Mouse (Mus musculus) ES-Bruce4 (cell line): Measurements from ENCODE around the gene Dexi. TPM values are rescaled to one million over a fixed set of nuclear protein-coding genes. Genes with fewer than 3 reads are reported as not detected.

ENCODE experiments used
- H3K27ac ChIP-seq: 2 replicates; pipeline ENCODE4 v1.5.1; 2012; ENCODE audit warnings: low read length, inconsistent platforms; ENCODE audit not compliant: insufficient read depth
- H3K27me3 ChIP-seq: 2 replicates; pipeline ENCODE4 v1.6.1; 2012; ENCODE audit warnings: mild to moderate bottlenecking, low read length, inconsistent platforms; ENCODE audit not compliant: control insufficient read depth, poor library complexity, insufficient read depth, severe bottlenecking
- H3K36me3 ChIP-seq: 2 replicates; pipeline ENCODE4 v1.6.1; 2012; ENCODE audit warnings: inconsistent platforms, mild to moderate bottlenecking, low read length, moderate library complexity; ENCODE audit not compliant: control insufficient read depth, poor library complexity, insufficient read depth, severe bottlenecking
- H3K4me1 ChIP-seq: one replicate; pipeline ENCODE4 v1.8.1; 2011; ENCODE audit warnings: low read length; ENCODE audit not compliant: control insufficient read depth, insufficient read depth
- H3K4me3 ChIP-seq: 2 replicates; pipeline ENCODE4 v1.5.1; 2011; ENCODE audit warnings: low read depth, mild to moderate bottlenecking, low read length
- H3K9ac ChIP-seq: 2 replicates; pipeline ENCODE4 v1.6.1; 2012; ENCODE audit warnings: low read depth, mild to moderate bottlenecking, inconsistent platforms; ENCODE audit not compliant: poor library complexity, severe bottlenecking
- H3K9me3 ChIP-seq: replicated peaks from 2 replicates; pipeline ENCODE4 v1.6.1; 2012; ENCODE audit warnings: mild to moderate bottlenecking, low read length, inconsistent platforms; ENCODE audit not compliant: control insufficient read depth, poor library complexity, insufficient read depth, severe bottlenecking
- CTCF ChIP-seq: IDR thresholded peaks from one replicate; pipeline ENCODE4 v1.8.1; 2011; ENCODE audit warnings: low read depth, low read length
- EP300 ChIP-seq: IDR thresholded peaks from 2 replicates; pipeline ENCODE4 v1.6.1; 2011; ENCODE audit warnings: low read depth, low read length; ENCODE audit not compliant: insufficient read depth
- POLR2A ChIP-seq: IDR thresholded peaks from one replicate; pipeline ENCODE4 v1.8.1; 2011; ENCODE audit warnings: low read length; ENCODE audit not compliant: insufficient read depth
- polyA plus RNA-seq: library from polyadenylated mRNA; stranded (reverse); fragments of >200 nt; gene quantifications from 2 replicates; pipeline ENCODE4 v1.2.4, GENCODE M21; 2011; ENCODE audit warnings: low read depth; ENCODE audit not compliant: missing spikeins, insufficient read depth, insufficient read length

The Dexi gene
- polyA plus RNA-seq, 1 experiment = 7.0 TPM

DNA sequence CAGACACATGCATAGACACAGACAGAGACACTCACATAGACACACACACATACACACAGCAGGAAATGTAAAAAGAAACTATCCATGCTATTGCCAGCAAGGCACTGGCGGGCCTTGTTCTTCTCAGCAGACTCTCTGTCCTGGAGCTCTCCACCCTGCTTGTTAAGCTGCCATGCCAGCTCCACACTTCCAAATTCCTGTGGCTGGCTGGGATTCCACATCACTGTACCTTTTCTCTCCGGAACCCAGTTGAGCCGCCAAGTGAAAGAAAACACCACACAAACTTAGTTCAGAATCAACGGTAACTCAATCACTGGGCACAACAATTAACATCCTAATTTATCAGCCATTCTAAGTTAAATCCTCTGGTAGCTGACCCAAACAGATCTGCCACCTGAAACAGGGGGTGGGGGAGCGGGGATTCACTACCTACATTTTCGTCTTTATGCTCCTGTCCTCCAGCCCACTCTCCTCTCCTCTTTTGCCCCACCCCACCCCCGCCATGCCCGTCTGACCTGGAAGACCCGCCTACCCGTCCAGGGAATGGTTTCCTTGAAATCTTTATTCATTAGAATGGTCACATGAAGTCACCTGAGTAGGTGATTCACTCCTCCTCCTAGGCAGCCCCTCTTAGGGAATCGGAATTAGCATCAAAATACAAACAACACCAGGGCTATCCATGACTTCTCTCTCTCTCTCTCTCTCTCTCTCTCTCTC, 75.3 kb downstream of the Dexi start:
- peak overlapping the region; percentile 63 for H3K4me3 ChIP-seq
- H3K36me3 ChIP-seq = no peaks in the 10 kb centered on the region
- H3K9ac ChIP-seq = peak overlapping the region; percentile 39
- H3K4me1 ChIP-seq = peaks cover 6% of the 10 kb centered on the region
- no peaks in the 10 kb centered on the region for H3K27me3 ChIP-seq
- peak overlapping the region; percentile 88 for H3K27ac ChIP-seq
- TF ChIP-seq EP300 (peak; percentile 77), POLR2A (no peak)
- no peaks in the 10 kb centered on the region for H3K9me3 ChIP-seq

DNA sequence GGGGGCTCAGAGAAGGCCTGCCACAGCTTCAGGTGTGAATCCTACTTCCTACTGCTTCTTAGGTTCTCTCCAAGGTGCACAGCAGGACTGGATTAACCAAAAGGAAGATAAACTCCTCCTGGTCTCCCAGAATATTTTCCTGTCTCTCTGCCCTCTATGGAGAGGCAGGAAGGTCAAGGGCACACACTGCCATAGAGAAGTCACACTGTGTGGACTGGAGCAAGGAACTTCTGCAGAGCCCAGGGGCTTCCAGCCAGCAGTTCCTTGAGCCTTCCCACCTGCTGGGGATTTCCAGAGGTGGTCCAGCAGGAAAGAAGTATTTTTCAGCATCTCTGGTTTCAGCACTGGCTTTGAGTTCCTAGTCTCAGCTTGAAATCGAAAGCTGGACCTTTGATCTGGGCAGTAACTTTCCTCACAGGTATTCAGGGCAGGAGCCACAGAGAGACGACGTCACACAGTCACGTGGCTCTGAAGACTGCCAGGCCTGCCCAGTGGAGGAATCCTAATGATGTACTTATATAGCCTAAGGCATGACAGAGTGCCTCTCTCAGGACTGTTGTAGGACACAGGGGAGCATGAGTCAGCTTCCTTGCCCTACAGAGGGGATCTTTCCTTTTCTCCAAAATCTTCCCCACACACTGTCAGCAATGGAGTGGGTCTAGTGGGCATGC, 77.7 kb downstream of the Dexi start:
- Histone ChIP-seq H3K9me3 (no peaks in the 10 kb centered on the region), H3K27ac (no peak overlapping the region), H3K27me3 (no peaks in the 10 kb centered on the region), H3K4me3 (no peak overlapping the region), H3K9ac (no peak overlapping the region), H3K36me3 (no peaks in the 10 kb centered on the region), H3K4me1 (peaks cover 6% of the 10 kb centered on the region)
- TF ChIP-seq EP300 (0 out of 2 replicates have a peak, but pooled peaks have one; percentile 3), POLR2A (no peak), CTCF (no peak)

GRCm38 (mm10) chr16:10461178-10461577, 81.7 kb downstream of the Dexi start:
- Histone ChIP-seq H3K27ac (no peak overlapping the region), H3K9me3 (no peaks in the 10 kb centered on the region), H3K9ac (no peak overlapping the region), H3K4me1 (peaks cover 6% of the 10 kb centered on the region), H3K36me3 (no peaks in the 10 kb centered on the region), H3K4me3 (no peak overlapping the region), H3K27me3 (no peaks in the 10 kb centered on the region)
- TF ChIP-seq POLR2A (no peak), EP300 (no peak), CTCF (no peak)

DNA sequence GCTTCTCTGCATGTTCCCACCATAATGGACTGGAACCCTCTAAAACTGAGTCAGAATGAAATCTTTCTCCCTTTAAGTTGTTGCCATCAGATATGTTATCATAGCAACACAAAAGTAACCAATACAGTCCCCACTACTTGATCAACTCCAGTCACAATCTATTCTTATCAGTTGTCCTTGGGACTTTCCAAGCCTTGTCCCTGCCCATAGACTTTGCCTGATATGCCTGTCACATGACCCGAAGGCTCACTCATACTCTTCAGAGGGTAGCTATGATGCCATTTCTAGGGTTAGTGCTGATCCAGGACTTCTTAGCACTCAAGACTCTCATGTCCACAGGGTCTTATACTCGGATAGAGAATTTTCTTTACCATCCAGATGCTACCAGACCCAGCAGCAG, 82.7 kb downstream of the Dexi start:
- Histone ChIP-seq H3K36me3 (no peaks in the 10 kb centered on the region), H3K27ac (no peak overlapping the region), H3K27me3 (no peaks in the 10 kb centered on the region), H3K4me1 (peaks cover 6% of the 10 kb centered on the region), H3K9ac (no peak overlapping the region), H3K4me3 (no peak overlapping the region), H3K9me3 (no peaks in the 10 kb centered on the region)
- no peak for TF ChIP-seq POLR2A
- no peak for TF ChIP-seq CTCF
- TF ChIP-seq EP300 = no peak

GRCm38 (mm10) chr16:10454583-10454974, 88.3 kb downstream of the Dexi start:
- Histone ChIP-seq H3K9ac (no peak overlapping the region), H3K27ac (no peak overlapping the region)

GRCm38 (mm10) chr16:10453872-10454582, 88.8 kb downstream of the Dexi start:
- no peaks in the 10 kb centered on the region for H3K9me3 ChIP-seq
- no peaks in the 10 kb centered on the region for H3K4me1 ChIP-seq
- TF ChIP-seq POLR2A = no peak
- TF ChIP-seq CTCF = no peak
- no peak for TF ChIP-seq EP300
- H3K27ac ChIP-seq = no peak overlapping the region
- no peak overlapping the region for H3K9ac ChIP-seq
- no peak overlapping the region for H3K4me3 ChIP-seq
- no peaks in the 10 kb centered on the region for H3K27me3 ChIP-seq
- no peaks in the 10 kb centered on the region for H3K36me3 ChIP-seq

More at GRCm38 (mm10) chr16:10454583-10454974, 88.3 kb downstream of the Dexi start:
- TF ChIP-seq CTCF (no peak), EP300 (no peak), POLR2A (no peak)
- Histone ChIP-seq H3K9me3 (no peaks in the 10 kb centered on the region), H3K36me3 (no peaks in the 10 kb centered on the region), H3K4me1 (no peaks in the 10 kb centered on the region), H3K27me3 (no peaks in the 10 kb centered on the region), H3K4me3 (no peak overlapping the region)

Other genes starting within 250 kb of the Dexi start
- 22.3 and 22.7 TPM in 2 replicates for gene Emp2, start 229.1 kb downstream of the Dexi start, polyA plus RNA-seq
- gene Tekt5, start 147.6 kb downstream of the Dexi start, polyA plus RNA-seq = 0.55 TPM in 1 of 2 replicates, not detected in the other
- gene Nubp1, start 131.1 kb downstream of the Dexi start, polyA plus RNA-seq = 25.7 and 34.4 TPM in 2 replicates
- gene Tvp23a, start 95.7 kb downstream of the Dexi start, polyA plus RNA-seq = 1.8 and 2.1 TPM in 2 replicates
- not detected in 2 replicates for gene Ciita, start 63.0 kb downstream of the Dexi start, polyA plus RNA-seq
- 9.1 and 9.5 TPM in 2 replicates for gene Clec16a, start 2.3 kb upstream of the Dexi start, polyA plus RNA-seq
- 1.9 and 2.8 TPM in 2 replicates for gene Socs1, start 242.5 kb upstream of the Dexi start, polyA plus RNA-seq
- gene Tnp2, start 245.6 kb upstream of the Dexi start, polyA plus RNA-seq = not detected in 2 replicates
- not detected in 2 replicates for gene Prm3, start 247.9 kb upstream of the Dexi start, polyA plus RNA-seq